ENCODE assay signal across 8 mouse cellular contexts in the genomic region with DNA sequence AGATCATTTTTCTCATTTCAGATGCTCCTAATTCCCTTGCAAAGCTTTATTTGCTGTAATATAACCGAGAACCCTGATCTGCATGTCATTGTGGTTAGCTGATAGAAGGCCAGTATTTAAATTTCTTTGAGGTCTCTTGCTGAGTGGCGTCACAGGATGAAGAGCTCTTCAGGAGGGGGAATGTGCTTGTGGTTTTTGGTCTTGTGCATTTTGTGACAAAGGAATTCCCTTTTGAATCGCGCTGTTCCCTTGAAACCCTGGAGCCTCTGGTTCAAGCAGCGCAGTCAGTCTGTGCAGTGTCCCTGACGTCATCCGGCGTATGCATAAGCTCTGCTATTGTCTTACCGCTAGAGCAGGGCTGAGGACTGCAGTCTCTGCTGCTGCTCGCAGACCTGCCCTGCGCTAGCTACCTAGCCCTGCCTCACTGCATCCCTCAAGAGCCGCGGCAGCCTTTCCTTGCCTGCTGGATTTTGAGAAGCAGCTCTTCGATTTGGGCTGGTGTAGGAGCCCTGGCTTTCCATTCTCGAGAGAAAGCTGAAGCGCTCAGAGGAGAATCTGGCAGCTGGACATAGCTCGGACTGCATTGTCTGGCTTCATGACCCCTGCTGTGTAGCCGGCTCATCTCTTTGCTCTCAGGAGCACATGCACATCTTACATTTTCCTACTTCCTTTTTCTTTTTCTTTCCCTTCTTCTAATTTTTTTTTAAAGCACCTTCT. TPM values are rescaled to one million over a fixed set of nuclear protein-coding genes. Genes with fewer than 3 reads are reported as not detected.
A peak's percentile ranks its signal among the peaks of the same experiment; 100 is the strongest.
DNase-seq lines count a peak whose midpoint lies in the region; ATAC-seq lines count a peak whose summit lies in the region.

No protein-coding gene starts in this region.

- H3K27ac ChIP-seq in forebrain, embryonic 14.5 days (ENCODE audit: low read depth, low read length), result peak overlapping the region; percentile 93
- H3K27ac ChIP-seq in hindbrain, embryonic 13.5 days, result peak overlapping the region; percentile 99

- H3K9me3 ChIP-seq in forebrain, embryonic 14.5 days (replicated peaks; ENCODE audit: control insufficient read depth, low read length), result no peaks in the 10 kb centered on the region
- H3K9me3 ChIP-seq in hindbrain, embryonic 13.5 days, result no peaks in the 10 kb centered on the region

- H3K36me3 ChIP-seq in forebrain, embryonic 14.5 days (ENCODE audit: control insufficient read depth, insufficient read depth, low read length), result no peaks in the 10 kb centered on the region
- no peaks in the 10 kb centered on the region for H3K36me3 ChIP-seq in hindbrain, embryonic 13.5 days

- H3K4me2 ChIP-seq in forebrain, embryonic 14.5 days (ENCODE audit: low read length), result peak overlapping the region; percentile 73
- H3K4me2 ChIP-seq in hindbrain, embryonic 13.5 days, result peak overlapping the region; percentile 68

- peak overlapping the region; percentile 77 for H3K9ac ChIP-seq in forebrain, embryonic 14.5 days (ENCODE audit: low read length)
- peak overlapping the region; percentile 87 for H3K9ac ChIP-seq in hindbrain, embryonic 13.5 days

- peak; percentile 87 for DNase-seq in Muller cell, postnatal 12 days (ENCODE audit: inconsistent ontology term)
- DNase-seq in cerebellum, adult 11-12 months, result peak; percentile 88
- peak; percentile 97 for DNase-seq in forebrain, embryonic 14.5 days (ENCODE audit: low spot score)
- DNase-seq in layer of hippocampus, postnatal 36 days, result peak; percentile 78 to 80
- DNase-seq in lung, postnatal 14 days, result peak; percentile 66
- DNase-seq in ovary, postnatal 36 days (ENCODE audit: low spot score), result peak; percentile 28
- peak; percentile 58 for DNase-seq in thymus, postnatal 14 days

- 1% methylated on average over 18 of the region's 18 CpGs for WGBS in forebrain, embryonic 14.5 days
- under 1% methylated on average over 18 of the region's 18 CpGs for WGBS in hindbrain, embryonic 13.5 days

- no peaks in the 10 kb centered on the region for H3K27me3 ChIP-seq in forebrain, embryonic 14.5 days (replicated peaks; ENCODE audit: control insufficient read depth, insufficient read depth, low read length)
- no peaks in the 10 kb centered on the region for H3K27me3 ChIP-seq in hindbrain, embryonic 13.5 days

- peak overlapping the region; percentile 46 for H3K4me3 ChIP-seq in forebrain, embryonic 14.5 days (ENCODE audit: low read depth, low read length)
- peak overlapping the region; percentile 47 for H3K4me3 ChIP-seq in hindbrain, embryonic 13.5 days

- peak; percentile 99 for ATAC-seq in forebrain, embryonic 14.5 days
- ATAC-seq in hindbrain, embryonic 13.5 days (ENCODE audit: low FRiP score), result peak; percentile 99

- H3K4me1 ChIP-seq in forebrain, embryonic 14.5 days (ENCODE audit: control insufficient read depth, insufficient read depth, low read length), result peaks cover 11% of the 10 kb centered on the region
- peaks cover 24% of the 10 kb centered on the region for H3K4me1 ChIP-seq in hindbrain, embryonic 13.5 days (replicated peaks)

RNA-seq across cellular contexts. Expression of a gene that starts 56.3 kb away (rescaled TPM):
- polyA plus RNA-seq in forebrain, embryonic 14.5 days (2014; fragmentation: Nextera tagmentation; extraction: Ambion mirVana), result 55.2 and 60.3 TPM in 2 replicates
- 56.1 and 57.8 TPM in 2 replicates for polyA plus RNA-seq in hindbrain, embryonic 13.5 days (2015; fragmentation: Nextera tagmentation; extraction: Ambion mirVana)
- total RNA-seq in layer of hippocampus, postnatal 36 days (2021), result 10 to 100 TPM; 48.0 to 52.5 TPM

Comparison
In these comparisons a context has a peak if more than half of its experiments do, and no peak if none do; other contexts are left out.
1. Peak in every context shown above with its lines: DNase-seq, ATAC-seq, H3K4me3 ChIP-seq and H3K27ac ChIP-seq.
2. DNase-seq: peak in every context shown above with its lines; median percentile 97 in forebrain, embryonic 14.5 days; 88 in cerebellum, adult 11-12 months; 87 in Muller cell, postnatal 12 days; 79 in layer of hippocampus, postnatal 36 days; 66 in lung, postnatal 14 days; 58 in thymus, postnatal 14 days; 28 in ovary, postnatal 36 days.